Mouse (Mus musculus) hindbrain, postnatal 0 days (tissue): ENCODE results near the gene Cyp27b1. TPM values are rescaled to one million over a fixed set of nuclear protein-coding genes. Genes with fewer than 3 reads are reported as not detected.

Experiments used
- ATAC-seq: fragments of 200-750 bp; cut with Nextera tagmentation; 2 replicates; pipeline ENCODE4 v1.8.0; 2017; ENCODE audit warnings: mild to moderate bottlenecking, moderate TSS enrichment, moderate library complexity
- DNase-seq: peaks from one replicate; pipeline ENCODE4 v3.0.0-alpha.2; 2015; ENCODE audit warnings: low spot score
- H3K27ac ChIP-seq: fragments of 300-500 bp; sonication (generic); 2 replicates; pipeline ENCODE4 v1.5.1; 2014; ENCODE audit warnings: mild to moderate bottlenecking
- H3K27me3 ChIP-seq: fragments of 300-500 bp; sonication (generic); 2 replicates; pipeline ENCODE4 v1.6.1; 2014; ENCODE audit warnings: low read length, mixed read lengths; ENCODE audit not compliant: insufficient read depth
- H3K36me3 ChIP-seq: fragments of 300-500 bp; sonication (generic); 2 replicates; pipeline ENCODE4 v1.6.1; 2014; ENCODE audit warnings: low read length, mixed read lengths; ENCODE audit not compliant: insufficient read depth
- H3K4me1 ChIP-seq: fragments of 300-500 bp; sonication (generic); 2 replicates; pipeline ENCODE4 v1.6.1; 2014; ENCODE audit warnings: antibody characterized with exemption, low read length, mixed read lengths; ENCODE audit not compliant: insufficient read depth
- H3K4me2 ChIP-seq: fragments of 300-500 bp; sonication (generic); 2 replicates; pipeline ENCODE4 v1.6.1; 2014; ENCODE audit warnings: low read depth, mild to moderate bottlenecking, low read length, moderate library complexity, mixed read lengths
- H3K4me3 ChIP-seq: fragments of 300-500 bp; sonication (generic); 2 replicates; pipeline ENCODE4 v1.5.1; 2014; ENCODE audit warnings: low read length
- H3K9ac ChIP-seq: fragments of 300-500 bp; sonication (generic); replicated peaks from 2 replicates; pipeline ENCODE4 v1.6.1; 2014; ENCODE audit warnings: mild to moderate bottlenecking, low read length, moderate library complexity, mixed read lengths
- H3K9me3 ChIP-seq: fragments of 300-500 bp; sonication (generic); 2 replicates; pipeline ENCODE4 v1.6.1; 2016; ENCODE audit warnings: low read length, mixed read lengths
- CTCF ChIP-seq: IDR thresholded peaks from 2 replicates; pipeline ENCODE4 v1.5.1; 2016; ENCODE audit warnings: antibody characterized with exemption, control low read depth, low read depth
- WGBS: fragments of 180-500 bp; shearing (Covaris S2); extraction: QIAGEN DNeasy Blood & Tissue Kit; methylation state at CpG from one replicate; pipeline ENCODE4 v1.1.7; 2014; 5-methylcytosine and 5-hydroxymethylcytosine counted together
- microRNA counts: library from miRNA; unstranded; fragments of <30 nt; microRNA quantifications from one replicate; lab custom pipeline; 2015
- microRNA-seq, 2 experiments: library from miRNA; unstranded; fragments of <30 nt; microRNA quantifications; one replicate each; pipeline ENCODE4; 2016
- polyA plus RNA-seq: library from polyadenylated mRNA; unstranded; fragments of >200 nt; fragmentation: Nextera tagmentation; extraction: Ambion mirVana; gene quantifications from 2 replicates; pipeline ENCODE4 v1.2.1, GENCODE M21; 2015
- total RNA-seq: library from RNA; depleted of rRNA; stranded (reverse); fragments of >200 nt; gene quantifications from 2 replicates; pipeline ENCODE4 v1.2.3, GENCODE M21; 2014; rRNA removed

Cyp27b1 gene
- total and polyA plus RNA-seq, 2 experiments from 2014 or later, result 0.26 TPM; not detected in 1

DNA sequence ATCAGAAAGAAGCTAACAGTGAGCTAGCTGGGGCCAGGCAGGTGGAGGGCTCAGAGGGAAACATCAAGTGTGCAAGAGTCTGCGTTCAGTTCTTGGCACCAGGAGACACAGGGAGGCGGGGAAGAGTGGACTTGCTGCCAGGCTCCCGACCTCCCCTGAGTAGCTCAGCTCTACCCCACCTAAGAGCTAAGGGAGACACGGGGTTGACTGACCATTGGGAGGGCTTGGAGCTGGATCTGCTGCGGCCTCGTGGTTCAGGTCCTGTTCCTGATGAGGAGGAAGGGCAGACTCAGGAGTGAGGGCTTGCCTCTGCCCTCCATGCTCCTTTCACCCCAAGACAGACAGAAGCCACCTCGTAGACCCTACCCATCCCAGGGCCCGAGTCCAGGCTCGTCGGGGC lies 51.1 kb downstream of the Cyp27b1 start:
- no peak for TF ChIP-seq CTCF
- H3K4me3 ChIP-seq, result no peak overlapping the region
- ATAC-seq (no peak), DNase-seq (no peak)
- H3K36me3 ChIP-seq, result peaks cover 31% of the 10 kb centered on the region
- no peak overlapping the region for H3K4me2 ChIP-seq
- H3K27me3 ChIP-seq, result no peaks in the 10 kb centered on the region
- no peak overlapping the region for H3K27ac ChIP-seq
- 83% methylated on average over 10 of the region's 10 CpGs for WGBS
- no peaks in the 10 kb centered on the region for H3K9me3 ChIP-seq
- H3K9ac ChIP-seq, result no peak overlapping the region
- peaks cover 6% of the 10 kb centered on the region; the same call in 1 of the 2 replicates for H3K4me1 ChIP-seq

DNA sequence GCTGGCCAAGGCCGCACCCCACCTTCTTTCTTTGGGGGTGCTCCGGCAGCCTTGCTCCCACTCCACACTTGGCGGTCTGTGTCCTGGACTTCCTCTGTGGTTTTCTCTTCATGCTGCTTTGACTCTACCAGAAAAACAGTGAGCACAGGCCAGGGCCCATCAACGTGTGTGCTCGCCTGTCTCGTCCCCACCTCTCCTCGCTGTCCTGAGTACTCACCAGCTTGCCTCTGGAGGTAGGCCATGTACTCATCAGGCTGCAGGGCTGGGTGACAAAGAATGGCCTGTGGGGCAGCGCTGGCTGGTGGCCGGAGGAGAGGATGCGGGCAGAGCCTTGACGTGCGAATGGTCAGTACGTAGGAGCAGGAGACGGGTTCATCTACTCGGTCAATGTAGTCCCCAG lies 51.8 kb downstream of the Cyp27b1 start:
- Histone ChIP-seq H3K4me1 (peaks cover 2% of the 10 kb centered on the region; the same call in 1 of the 2 replicates), H3K9ac (no peak overlapping the region), H3K36me3 (peaks cover 31% of the 10 kb centered on the region), H3K9me3 (no peaks in the 10 kb centered on the region), H3K27me3 (no peaks in the 10 kb centered on the region), H3K4me2 (no peak overlapping the region), H3K27ac (no peak overlapping the region), H3K4me3 (no peak overlapping the region)
- ATAC-seq, result no peak
- TF ChIP-seq CTCF, result no peak
- DNase-seq, result no peak
- 92% methylated on average over 15 of the region's 15 CpGs for WGBS

DNA sequence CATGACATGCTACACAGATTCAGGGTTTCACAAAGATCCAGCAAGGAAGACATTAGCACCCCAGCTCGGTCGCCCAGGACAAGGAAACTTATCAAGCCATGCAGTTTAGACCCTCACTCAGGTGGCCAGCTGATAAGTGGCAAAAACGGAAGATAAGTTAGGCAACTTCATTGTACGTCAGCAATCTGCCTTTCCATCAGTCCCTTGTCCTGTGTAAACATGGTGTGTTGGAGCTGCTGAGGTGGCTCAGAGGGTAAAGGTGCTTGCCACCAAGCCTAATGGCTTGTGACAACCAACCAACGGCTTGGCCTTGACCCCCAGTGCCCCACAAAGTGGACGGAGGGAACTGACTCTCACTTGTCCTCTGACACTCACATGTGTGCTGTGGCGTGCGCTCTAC lies 52.4 kb downstream of the Cyp27b1 start:
- Histone ChIP-seq H3K4me2 (no peak overlapping the region), H3K27ac (no peak overlapping the region), H3K27me3 (no peaks in the 10 kb centered on the region), H3K9me3 (no peaks in the 10 kb centered on the region), H3K4me3 (no peak overlapping the region), H3K9ac (no peak overlapping the region), H3K4me1 (no peaks in the 10 kb centered on the region), H3K36me3 (peaks cover 31% of the 10 kb centered on the region)
- ATAC-seq (no peak), DNase-seq (no peak)
- no peak for TF ChIP-seq CTCF
- WGBS, result 91% methylated on average over 8 of the region's 8 CpGs

GRCm38 (mm10) chr10:127101151-127101550 lies 53.1 kb downstream of the Cyp27b1 start:
- no peak for TF ChIP-seq CTCF
- Histone ChIP-seq H3K4me1 (no peaks in the 10 kb centered on the region), H3K27ac (no peak overlapping the region), H3K27me3 (no peaks in the 10 kb centered on the region), H3K9me3 (no peaks in the 10 kb centered on the region), H3K4me3 (no peak overlapping the region), H3K9ac (no peak overlapping the region), H3K4me2 (no peak overlapping the region), H3K36me3 (peaks cover 31% of the 10 kb centered on the region)
- ATAC-seq (no peak), DNase-seq (no peak)
- WGBS, result 87% methylated on average over 6 of the region's 6 CpGs

MicroRNA genes within 50 kb of the gene (microRNA counts, 519-probe panel; counts per million panel counts)
- not detected for microRNA mmu-miR-546 (lab: Ali Mortazavi, UCI)

Small RNA genes lying within 50 kb of the gene (microRNA-seq; reads per million reads assigned to microRNA genes)
- 0 to 0.35 reads per million in 2 experiments for gene Mir546

Other genes with a start within 250 kb of the Cyp27b1 start
- 12.5 and 14.3 TPM in 2 replicates for gene Atp23, start 146.9 kb upstream of the Cyp27b1 start, total RNA-seq
- gene Atp23, start 146.9 kb upstream of the Cyp27b1 start, polyA plus RNA-seq, result 19.1 and 20.2 TPM in 2 replicates
- 64.5 and 64.7 TPM in 2 replicates for gene Ctdsp2, start 69.5 kb upstream of the Cyp27b1 start, total RNA-seq
- gene Ctdsp2, start 69.5 kb upstream of the Cyp27b1 start, polyA plus RNA-seq, result 15.0 and 16.7 TPM in 2 replicates
- 0.52 and 1.3 TPM in 2 replicates for gene Avil, start 47.5 kb upstream of the Cyp27b1 start, total RNA-seq
- 0.98 and 1.4 TPM in 2 replicates for gene Avil, start 47.5 kb upstream of the Cyp27b1 start, polyA plus RNA-seq
- 31.4 and 49.0 TPM in 2 replicates for gene Tsfm, start 17.4 kb upstream of the Cyp27b1 start, total RNA-seq
- 62.4 and 62.7 TPM in 2 replicates for gene Tsfm, start 17.4 kb upstream of the Cyp27b1 start, polyA plus RNA-seq
- gene Mettl1, start 6.8 kb upstream of the Cyp27b1 start, total RNA-seq, result 9.3 and 10.0 TPM in 2 replicates
- 23.8 and 23.9 TPM in 2 replicates for gene Mettl1, start 6.8 kb upstream of the Cyp27b1 start, polyA plus RNA-seq
- gene Eef1akmt3, start 6.7 kb upstream of the Cyp27b1 start, total RNA-seq, result 0.31 TPM in 1 of 2 replicates, not detected in the other
- 0.19 TPM in 2 replicates for gene Eef1akmt3, start 6.7 kb upstream of the Cyp27b1 start, polyA plus RNA-seq
- 78.3 and 80.1 TPM in 2 replicates for gene March9, start 11.9 kb downstream of the Cyp27b1 start, total RNA-seq
- gene March9, start 11.9 kb downstream of the Cyp27b1 start, polyA plus RNA-seq, result 6.7 and 7.0 TPM in 2 replicates
- 483 and 524 TPM in 2 replicates for gene Cdk4, start 15.3 kb downstream of the Cyp27b1 start, total RNA-seq
- 519 and 563 TPM in 2 replicates for gene Cdk4, start 15.3 kb downstream of the Cyp27b1 start, polyA plus RNA-seq
- 113 and 129 TPM in 2 replicates for gene Tspan31, start 22.0 kb downstream of the Cyp27b1 start, total RNA-seq
- 105 and 107 TPM in 2 replicates for gene Tspan31, start 22.0 kb downstream of the Cyp27b1 start, polyA plus RNA-seq
- 229 and 238 TPM in 2 replicates for gene Agap2, start 27.0 kb downstream of the Cyp27b1 start, total RNA-seq
- gene Agap2, start 27.0 kb downstream of the Cyp27b1 start, polyA plus RNA-seq, result 4.1 and 4.9 TPM in 2 replicates
- gene Os9, start 72.9 kb downstream of the Cyp27b1 start, total RNA-seq, result 118 and 119 TPM in 2 replicates
- gene Os9, start 72.9 kb downstream of the Cyp27b1 start, polyA plus RNA-seq, result 128 and 129 TPM in 2 replicates
- gene B4galnt1, start 117.0 kb downstream of the Cyp27b1 start, total RNA-seq, result 111 and 112 TPM in 2 replicates
- 56.7 and 65.3 TPM in 2 replicates for gene B4galnt1, start 117.0 kb downstream of the Cyp27b1 start, polyA plus RNA-seq
- gene Slc26a10, start 132.4 kb downstream of the Cyp27b1 start, total RNA-seq, result 0.31 TPM in 1 of 2 replicates, not detected in the other
- gene Slc26a10, start 132.4 kb downstream of the Cyp27b1 start, polyA plus RNA-seq, result 0.79 and 1.1 TPM in 2 replicates
- 61.0 and 65.4 TPM in 2 replicates for gene Arhgef25, start 141.8 kb downstream of the Cyp27b1 start, total RNA-seq
- 20.3 and 21.6 TPM in 2 replicates for gene Arhgef25, start 141.8 kb downstream of the Cyp27b1 start, polyA plus RNA-seq
- gene Dtx3, start 147.5 kb downstream of the Cyp27b1 start, total RNA-seq, result 233 and 240 TPM in 2 replicates
- gene Dtx3, start 147.5 kb downstream of the Cyp27b1 start, polyA plus RNA-seq, result 170 and 185 TPM in 2 replicates
- 18.3 and 22.8 TPM in 2 replicates for gene Pip4k2c, start 163.3 kb downstream of the Cyp27b1 start, total RNA-seq
- 19.9 and 20.2 TPM in 2 replicates for gene Pip4k2c, start 163.3 kb downstream of the Cyp27b1 start, polyA plus RNA-seq
- gene Kif5a, start 215.1 kb downstream of the Cyp27b1 start, total RNA-seq, result 231 and 249 TPM in 2 replicates
- 98.4 and 103 TPM in 2 replicates for gene Kif5a, start 215.1 kb downstream of the Cyp27b1 start, polyA plus RNA-seq
- 314 and 348 TPM in 2 replicates for gene Dctn2, start 218.1 kb downstream of the Cyp27b1 start, total RNA-seq
- 319 and 323 TPM in 2 replicates for gene Dctn2, start 218.1 kb downstream of the Cyp27b1 start, polyA plus RNA-seq
- gene Mbd6, start 240.8 kb downstream of the Cyp27b1 start, total RNA-seq, result 8.1 and 11.2 TPM in 2 replicates
- 8.3 and 11.5 TPM in 2 replicates for gene Mbd6, start 240.8 kb downstream of the Cyp27b1 start, polyA plus RNA-seq